Mouse (Mus musculus) fat pad, adult 2 months (tissue): ENCODE data around the gene Kif26b.

ENCODE experiments used
- DNase-seq: peaks from one replicate; pipeline ENCODE4 v3.0.0-alpha.2; 2011; ENCODE audit warnings: low read depth, low spot score; ENCODE audit errors: extremely low read depth

The Kif26b gene

DNA sequence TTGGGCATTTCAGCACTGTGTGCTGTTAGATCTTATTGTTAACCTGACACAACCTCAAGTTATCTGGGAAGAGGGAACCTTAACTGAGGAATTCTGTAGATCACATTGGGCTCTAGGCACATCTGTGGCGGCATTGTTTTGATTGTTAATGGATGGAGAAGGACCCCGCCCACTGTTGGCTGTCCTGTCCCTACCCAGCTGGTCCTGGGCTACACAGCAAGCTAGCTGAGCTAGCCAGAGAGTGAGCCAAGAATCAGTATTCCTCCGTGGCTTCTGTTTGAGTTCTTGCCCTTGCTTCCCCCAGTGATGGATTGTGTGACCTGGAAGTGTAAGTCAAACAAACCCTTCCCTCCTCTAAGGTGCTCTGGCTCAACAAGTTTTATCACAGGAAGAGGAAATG is 132.1 kb downstream of the Kif26b start:
- DNase-seq, result no peak

DNA sequence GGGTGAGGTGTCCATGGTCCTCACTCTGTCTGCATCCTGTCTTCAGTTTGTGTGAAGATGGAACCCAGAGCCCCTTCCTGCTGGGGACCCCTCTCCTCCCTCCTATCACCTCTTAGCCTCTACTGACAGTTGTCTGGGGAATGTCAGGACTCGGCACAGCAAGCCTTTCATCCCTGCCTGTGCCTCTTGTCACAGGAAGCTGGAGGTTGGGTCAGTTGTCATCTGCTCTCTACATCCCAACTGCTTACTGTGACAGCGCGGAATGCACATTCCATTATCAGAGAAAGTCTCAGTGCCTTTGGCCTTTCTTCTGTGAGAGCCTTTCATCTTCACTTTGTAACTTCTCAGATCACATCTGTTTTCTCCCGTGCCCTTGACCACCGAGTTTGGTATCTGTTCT is 132.6 kb downstream of the Kif26b start:
- no peak for DNase-seq

DNA sequence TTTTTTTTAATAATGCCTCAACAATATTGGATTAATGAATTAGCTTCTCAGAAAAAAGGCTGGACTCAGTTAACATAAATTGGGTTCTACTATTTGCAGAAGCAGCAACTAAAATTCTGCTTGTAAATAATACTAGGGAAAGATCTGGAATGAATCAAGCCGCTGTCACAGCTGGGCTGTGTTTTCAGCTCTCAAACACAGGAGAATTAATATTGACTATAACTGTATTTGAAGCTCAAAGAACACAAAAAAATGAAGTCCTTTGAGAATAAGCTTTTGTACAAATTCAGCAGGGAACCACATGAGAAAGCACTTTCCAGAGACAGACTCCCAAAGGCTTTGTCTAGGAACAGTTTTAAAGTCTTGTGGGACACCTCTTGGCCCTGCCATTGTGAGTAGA is 134.6 kb downstream of the Kif26b start:
- no peak for DNase-seq

DNA sequence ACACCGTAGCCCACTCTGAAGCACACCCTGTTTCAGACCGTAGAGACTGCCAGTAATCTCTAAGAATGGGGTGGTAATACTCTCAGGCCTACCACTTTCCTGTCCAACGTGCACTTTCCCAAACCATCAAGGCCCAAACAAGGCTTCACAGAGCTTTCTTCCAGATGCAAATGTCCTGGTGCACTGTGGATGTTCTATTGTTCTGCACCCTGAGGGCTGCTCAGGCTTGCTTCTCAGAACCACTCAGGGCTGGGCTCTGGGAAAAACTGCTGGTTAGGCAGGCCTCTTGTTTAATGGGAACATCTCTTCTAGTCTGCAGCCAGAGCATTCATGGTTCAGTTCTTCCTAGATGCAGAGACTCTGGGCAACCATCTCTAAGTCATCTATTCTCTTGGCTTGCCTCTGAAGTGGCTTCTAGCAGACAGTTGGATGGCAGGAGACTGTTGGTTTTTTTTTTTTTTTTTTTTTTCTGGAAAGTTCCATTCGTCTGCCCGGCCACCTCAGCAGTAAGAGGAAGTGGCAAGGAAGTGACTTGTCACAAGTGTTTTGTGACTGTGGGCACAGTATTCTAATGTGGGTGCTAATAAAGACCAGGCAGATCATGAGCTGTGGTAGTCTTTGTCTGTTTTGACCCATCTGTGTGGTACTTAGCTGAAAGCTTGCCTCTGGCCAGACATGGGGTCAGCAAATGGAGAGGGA is 135.5 kb downstream of the Kif26b start:
- no peak for DNase-seq

DNA sequence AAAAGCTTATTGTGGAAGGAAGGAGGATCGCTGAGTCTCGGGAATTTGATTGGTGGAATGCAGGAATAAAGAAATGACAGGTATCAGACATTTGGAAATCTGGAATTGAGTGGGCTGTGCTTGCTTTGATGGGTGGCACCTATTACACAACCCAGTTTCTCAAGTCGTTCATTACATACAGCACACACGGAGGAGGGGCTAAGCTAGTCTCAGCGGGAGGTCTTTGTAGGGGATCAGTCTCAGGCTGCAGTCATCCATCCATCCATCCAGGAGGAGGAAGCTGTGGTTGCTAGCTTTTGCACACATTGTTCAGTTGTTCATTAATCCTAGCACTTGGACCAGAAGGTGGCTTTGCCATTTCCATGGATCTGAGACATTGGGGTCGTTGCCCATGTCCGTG is 137.6 kb downstream of the Kif26b start:
- no peak for DNase-seq

DNA sequence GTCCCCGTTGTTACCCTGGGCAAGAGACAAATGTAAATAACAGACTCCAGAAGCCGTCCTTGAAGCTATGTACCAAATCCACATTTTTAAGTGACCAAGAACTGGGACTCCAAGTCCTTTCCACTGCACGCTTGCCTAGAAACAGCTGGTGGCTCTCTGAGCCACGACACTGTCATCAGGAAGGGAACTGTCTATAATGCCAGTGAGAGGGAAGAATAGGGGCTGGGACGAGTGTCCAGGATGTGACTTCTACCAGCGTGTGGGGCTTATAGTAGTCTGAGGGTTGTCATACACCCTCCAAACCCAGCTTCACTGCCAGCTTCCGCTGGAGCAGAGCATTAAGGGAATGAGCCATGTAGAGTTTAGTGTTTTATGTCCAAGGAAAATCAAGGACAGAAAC is 138.9 kb downstream of the Kif26b start:
- no peak for DNase-seq

DNA sequence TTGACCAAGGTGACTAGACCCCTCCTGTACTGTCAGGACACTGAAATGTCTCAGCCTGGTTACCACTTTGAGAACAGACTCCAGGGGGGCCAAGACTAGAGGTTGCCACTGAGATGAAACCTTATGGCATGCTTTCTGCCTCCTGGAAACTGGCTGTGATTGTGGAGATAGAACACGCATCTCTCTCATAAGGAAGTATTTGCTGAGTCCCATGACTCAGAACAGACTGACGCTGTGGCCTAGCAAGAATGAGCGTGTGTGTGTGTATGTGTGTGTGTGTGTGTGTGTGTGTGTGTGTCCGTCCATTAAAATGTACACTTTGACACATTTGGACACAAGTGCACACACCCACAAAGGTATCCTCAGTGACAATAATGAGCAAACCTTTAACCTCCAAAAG is 140.0 kb downstream of the Kif26b start:
- no peak for DNase-seq

DNA sequence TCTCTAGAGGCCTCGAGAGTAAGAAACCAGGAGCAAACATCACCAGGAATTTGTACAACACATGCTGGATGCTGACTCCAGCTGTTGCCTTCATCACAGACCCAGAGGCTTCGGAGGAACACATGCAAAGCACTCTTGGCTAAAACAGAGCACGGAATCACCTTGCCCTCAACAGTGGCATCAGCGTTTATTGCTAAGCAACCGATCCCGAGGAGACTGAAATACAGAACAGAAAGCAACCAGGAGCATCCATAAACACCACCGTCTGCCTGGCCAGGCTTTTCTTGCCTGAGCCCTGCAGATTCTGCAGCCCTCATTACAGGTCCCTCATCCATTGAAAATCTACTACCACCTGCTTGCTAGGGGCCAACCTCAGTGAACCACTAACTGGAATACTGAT is 144.1 kb downstream of the Kif26b start:
- no peak for DNase-seq

DNA sequence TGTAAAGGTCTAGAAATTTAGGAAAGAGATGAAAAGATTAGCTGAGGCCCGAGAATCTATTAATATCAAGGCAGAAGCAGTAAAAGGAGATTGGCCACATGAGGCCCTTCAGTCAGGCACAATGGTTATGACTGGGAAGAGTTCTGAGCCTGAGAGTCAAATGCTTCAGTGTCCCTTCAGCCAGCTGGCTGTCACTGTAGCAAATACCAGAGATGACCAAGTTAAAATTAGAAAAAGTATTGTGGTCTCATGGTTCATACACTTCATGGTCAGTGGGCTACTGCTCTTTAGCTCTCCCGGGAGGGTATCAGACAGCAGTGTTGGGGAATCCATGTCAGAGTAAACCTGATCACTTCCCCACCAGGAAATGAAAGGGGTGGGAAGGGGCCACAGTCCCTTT is 144.6 kb downstream of the Kif26b start:
- DNase-seq, result no peak

DNA sequence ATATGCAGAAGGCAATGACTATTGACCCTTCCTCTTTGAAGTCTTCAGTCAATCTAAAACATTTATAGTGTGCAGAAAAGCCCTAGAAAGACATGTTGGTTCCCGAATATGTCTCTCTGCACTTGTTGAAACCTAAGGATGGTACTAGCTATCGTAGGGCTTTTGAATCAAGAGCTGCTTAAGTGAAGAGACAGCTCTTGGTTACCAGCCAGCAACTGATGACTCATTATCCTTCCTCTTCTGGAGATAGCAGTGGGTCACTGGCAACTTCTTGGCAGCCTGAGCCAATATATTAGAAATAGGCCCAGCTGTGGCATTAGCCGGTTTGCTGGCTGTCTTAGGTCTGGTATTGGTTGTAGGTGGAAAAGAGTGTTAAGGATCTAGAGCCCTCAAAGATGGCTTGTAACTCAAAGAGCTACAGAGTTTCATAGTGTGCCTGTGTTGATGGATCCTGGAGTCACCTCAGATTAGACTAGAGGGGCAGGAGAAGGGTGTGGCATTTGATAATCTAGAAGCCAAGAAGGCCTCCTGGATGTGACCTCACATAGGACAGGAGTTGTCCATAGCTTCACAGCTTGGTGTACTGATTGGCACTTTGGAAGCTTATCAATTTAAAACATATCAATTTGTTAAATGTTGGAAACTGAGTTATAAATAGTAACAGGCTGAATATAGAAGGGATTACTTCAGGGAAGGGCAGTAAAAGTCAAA is 146.8 kb downstream of the Kif26b start:
- DNase-seq, result no peak

DNA sequence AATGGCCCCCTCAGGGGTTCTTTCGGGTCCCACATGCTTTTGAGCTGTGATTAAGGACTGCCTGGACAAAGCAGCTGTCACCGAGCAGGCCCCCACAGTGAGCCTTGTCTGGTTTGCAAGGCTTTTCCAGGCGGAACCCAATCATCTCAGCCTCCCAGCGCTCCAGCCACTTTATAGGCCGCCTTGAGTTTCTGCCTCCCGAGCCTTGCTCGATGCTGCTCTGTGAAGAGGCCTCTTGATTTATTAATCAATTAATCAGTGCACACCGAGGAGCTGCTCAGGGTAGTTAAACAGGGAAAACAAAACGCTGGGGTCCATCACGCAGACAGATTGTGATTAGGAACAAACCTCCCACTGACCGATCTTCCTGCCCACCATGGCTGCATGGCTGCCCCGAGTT is 148.2 kb downstream of the Kif26b start:
- DNase-seq, result no peak

DNA sequence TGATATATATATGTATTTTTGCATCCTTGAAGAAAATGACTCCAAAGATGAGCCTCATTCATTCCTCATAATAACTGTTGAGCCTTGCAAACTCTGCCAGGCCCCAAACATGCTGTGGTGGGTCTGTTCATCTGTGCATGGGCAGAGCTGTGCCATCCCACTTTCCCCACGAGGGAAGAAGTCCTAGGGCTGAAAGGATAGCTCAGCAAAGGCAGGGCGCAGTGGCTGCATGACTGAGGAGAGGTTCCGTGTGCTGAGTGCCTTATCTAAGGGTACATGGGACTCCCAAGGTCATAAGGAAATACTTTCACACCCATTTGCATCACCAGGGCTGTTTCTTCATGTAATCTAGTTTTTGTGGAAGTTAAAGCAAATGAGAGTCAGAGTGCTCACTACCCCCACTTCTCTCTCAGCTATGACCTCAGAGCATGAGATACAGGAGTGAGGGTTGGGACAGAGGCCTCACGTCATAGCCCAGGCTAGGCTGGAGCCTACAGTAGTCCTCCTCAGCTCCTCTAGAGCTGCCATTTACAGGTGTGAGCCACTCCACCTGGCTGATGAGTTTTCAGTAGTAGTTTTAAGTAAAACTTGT is 148.8 kb downstream of the Kif26b start:
- no peak for DNase-seq

DNA sequence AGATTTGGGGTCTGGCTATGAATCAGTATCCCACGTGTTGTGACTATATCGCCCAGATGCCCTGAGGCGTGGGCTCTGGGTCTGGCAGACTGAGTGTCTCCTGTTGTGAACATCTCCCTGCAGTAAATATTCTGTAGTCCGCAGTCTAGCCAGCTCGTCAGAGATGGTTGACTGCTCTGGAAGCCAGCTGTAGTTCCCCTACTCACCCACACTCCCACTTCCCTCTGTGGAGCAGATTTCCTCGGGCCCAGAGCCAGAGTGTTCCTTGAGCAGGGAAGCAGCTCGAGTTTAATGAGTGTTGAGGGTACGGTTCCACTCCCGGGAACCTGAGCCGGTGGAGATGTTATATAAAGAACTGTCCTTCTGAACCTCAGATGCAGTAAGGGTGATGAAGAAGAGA is 154.7 kb downstream of the Kif26b start:
- DNase-seq, result no peak

DNA sequence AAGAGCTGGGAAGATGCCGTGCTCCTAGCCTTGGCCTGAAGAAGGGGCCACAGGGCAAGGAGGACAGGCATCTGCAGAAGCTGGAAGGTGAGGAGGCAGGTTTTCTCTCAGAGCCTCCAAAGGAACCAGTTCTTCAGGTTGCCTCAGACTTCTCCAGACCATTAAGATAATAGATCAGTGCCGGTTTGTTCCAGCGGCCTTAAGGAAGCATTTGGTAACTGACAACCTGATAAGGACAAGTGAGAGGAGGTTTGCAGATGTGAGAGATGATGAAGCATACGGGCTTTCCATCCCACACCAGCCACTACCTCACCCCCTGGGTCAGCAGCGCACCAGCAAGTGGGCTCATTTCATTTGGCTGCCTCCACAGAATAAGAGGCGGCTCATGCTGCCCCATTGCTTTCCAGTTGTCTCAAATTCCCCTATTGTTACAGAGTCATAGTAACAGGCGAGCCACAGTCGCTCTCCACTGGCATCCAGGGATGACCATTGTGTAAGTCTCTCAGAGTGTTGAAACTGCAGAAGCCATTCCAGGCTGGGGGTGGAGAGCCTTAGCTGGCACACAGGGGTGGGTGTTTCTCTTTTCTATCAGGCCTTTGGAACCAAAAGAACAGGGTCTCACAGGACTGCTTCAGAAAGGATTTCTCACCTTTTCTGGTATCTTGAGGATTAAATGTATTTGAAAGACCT is 156.2 kb downstream of the Kif26b start:
- DNase-seq, result peak; percentile 76

DNA sequence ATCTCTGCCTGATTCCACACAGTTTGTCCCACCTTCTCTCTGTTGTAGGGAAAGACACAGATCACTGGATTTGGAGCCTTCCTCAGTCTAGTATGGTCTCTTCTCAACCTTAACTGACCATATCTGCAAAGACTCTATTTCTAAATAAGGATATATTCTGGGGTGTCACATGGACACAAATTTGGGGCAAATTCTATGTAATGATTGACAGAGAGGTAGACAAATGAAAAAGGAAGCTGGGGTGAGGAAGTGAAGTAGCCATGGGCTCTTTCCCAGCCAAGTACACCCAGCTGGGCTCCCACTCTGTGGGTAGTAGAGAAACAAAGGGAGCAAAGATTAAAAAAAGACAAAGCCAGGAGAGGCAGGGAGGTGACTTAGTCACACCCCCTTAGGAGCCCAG is 158.0 kb downstream of the Kif26b start:
- DNase-seq, result no peak

DNA sequence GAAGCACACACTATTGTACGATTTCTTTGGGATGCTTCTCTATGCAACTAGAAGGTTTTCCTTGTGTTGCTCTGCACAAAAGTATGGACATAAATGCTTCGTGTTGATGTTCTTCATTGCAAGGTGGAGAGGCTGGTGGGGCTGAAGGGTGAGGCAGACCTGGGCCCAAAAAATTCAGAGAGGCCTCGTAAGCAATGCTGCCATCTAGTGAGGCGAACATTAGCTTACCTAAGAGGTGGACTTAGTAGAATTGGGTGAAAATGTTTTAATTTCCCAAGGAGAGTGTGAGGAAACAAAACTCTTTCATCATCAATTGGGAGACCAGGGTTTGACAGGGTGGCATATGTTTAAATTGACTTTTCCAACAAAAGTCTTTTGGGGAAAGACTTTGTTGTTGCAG is 160.6 kb downstream of the Kif26b start:
- DNase-seq, result no peak

DNA sequence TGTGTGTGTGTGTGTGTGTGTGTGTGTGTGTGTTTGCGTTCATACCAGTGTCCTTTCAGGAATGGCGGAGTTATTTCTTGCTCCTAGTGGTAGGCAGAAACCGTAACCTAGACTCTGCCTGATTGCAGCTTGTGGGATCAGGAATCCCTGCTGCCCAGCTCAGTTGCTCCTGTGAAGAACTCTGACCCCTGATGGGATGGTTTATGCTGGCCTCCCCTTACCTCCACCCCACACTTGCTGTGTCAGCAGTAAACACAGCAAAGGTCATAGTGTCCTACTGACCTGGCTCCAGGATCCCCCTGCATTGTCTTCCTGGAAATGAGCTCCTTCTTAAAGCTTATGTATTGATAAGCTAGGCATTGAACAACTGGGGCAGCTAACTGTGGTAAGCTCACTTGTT is 162.8 kb downstream of the Kif26b start:
- DNase-seq, result no peak

DNA sequence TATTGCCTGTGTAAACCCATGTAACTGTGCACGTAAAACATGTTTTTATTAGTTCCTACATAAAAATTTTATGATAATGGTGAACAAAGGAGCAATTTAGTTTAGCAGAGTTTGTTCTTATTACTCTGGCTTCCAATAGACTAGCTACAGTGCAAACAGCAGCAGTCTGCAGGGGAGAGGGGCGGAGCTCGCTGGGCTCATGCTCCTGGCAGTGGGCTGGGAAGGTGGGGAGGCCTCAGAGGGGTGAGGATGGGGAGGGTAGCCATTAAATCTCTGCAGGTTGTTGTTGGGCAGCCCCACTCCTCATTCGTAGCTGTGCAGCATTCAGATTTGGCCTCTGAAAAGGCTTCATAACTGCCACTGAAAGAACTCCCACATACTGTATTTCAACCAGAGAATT is 171.2 kb downstream of the Kif26b start:
- no peak for DNase-seq

DNA sequence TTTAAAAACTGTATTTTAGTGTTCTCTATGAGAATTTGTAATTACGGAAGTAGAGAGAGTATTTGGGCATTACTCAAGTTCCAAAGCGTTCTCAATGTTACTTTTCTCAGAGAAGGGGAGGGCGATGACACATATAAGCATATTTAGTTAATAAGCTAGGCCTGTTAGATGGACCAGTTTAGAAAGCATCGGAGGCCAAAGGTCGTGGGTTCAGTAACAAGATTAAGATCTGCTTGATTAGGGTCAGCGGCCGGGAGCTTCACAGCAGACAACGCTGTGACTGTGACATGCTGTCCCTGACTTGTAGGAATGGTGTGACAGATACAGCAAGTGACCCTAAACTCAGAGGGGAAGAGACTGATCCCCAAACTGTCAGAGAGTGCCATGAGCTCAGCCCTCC is 174.6 kb downstream of the Kif26b start:
- no peak for DNase-seq

DNA sequence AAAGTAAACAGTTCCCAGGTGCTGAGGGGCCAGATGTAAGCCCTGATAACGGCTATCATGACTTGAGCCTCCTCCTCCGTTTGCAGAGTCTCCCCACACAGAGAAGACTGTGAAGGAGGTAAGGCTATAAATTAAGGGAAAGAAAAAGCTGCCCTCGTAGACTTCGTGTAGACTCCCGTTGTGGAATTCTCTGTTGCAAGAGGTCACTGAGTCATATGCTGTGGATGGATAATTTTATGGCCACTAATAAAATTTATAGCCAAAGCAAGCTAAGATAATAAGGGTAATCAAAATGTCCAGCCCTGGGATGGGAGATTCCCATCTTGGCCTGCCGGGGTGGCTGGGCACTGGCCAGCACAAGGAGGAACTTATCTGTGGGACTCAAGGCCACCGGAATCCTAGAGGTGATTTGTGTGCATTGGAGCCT is 179.0 kb downstream of the Kif26b start:
- DNase-seq, result no peak

DNA sequence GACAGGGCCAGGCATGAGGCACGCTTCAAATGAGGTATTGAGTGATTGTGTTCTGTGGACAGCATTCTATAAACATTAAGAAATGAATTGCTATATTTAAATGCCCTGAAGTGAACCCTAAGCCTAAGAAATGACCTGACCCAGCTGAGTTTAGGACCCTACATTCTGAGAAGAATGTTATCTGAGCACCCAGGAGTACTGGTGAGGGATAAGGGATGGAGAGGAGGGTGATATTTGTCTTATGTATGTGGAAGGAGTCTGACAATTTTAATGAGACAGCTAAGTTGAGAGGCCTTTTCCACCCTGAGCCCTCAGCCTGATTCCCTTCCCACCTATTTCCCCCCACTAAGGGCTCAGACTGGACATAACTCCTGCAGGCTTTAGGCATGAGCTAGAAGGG is 179.4 kb downstream of the Kif26b start:
- DNase-seq, result no peak
